Mouse (Mus musculus) midbrain, embryonic 15.5 days (tissue): ENCODE results near the gene Ina. TPM values are rescaled to one million over a fixed set of nuclear protein-coding genes. Genes with fewer than 3 reads are reported as not detected.
"Not testable (repeated sequence)": the region's sequence is repeated elsewhere in the genome, so short reads cannot be mapped to it uniquely, and the experiment has no call there.

Source experiments
- ATAC-seq: fragments of 200-750 bp; cut with Nextera tagmentation; replicated peaks from 2 replicates; pipeline ENCODE4 v1.8.0; 2017; ENCODE audit warnings: moderate TSS enrichment
- H3K27ac ChIP-seq: fragments of 300-500 bp; sonication (generic); 2 replicates; pipeline ENCODE4 v1.5.1; 2015; ENCODE audit warnings: mild to moderate bottlenecking, inconsistent platforms
- H3K27me3 ChIP-seq: fragments of 300-500 bp; sonication (generic); replicated peaks from 2 replicates; pipeline ENCODE4 v1.6.1; 2015; ENCODE audit warnings: inconsistent platforms
- H3K36me3 ChIP-seq: fragments of 300-500 bp; sonication (generic); replicated peaks from 2 replicates; pipeline ENCODE4 v1.6.1; 2015; ENCODE audit warnings: inconsistent platforms
- H3K4me1 ChIP-seq: fragments of 300-500 bp; sonication (generic); 2 replicates; pipeline ENCODE4 v1.6.1; 2015; ENCODE audit warnings: inconsistent platforms
- H3K4me2 ChIP-seq: fragments of 300-500 bp; sonication (generic); 2 replicates; pipeline ENCODE4 v1.6.1; 2015; ENCODE audit warnings: inconsistent platforms, mild to moderate bottlenecking, moderate library complexity
- H3K4me3 ChIP-seq: fragments of 300-500 bp; sonication (generic); 2 replicates; pipeline ENCODE4 v1.5.1; 2015; ENCODE audit warnings: mild to moderate bottlenecking, inconsistent platforms
- H3K9ac ChIP-seq: fragments of 300-500 bp; sonication (generic); 2 replicates; pipeline ENCODE4 v1.6.1; 2015; ENCODE audit warnings: mild to moderate bottlenecking, inconsistent platforms
- H3K9me3 ChIP-seq: fragments of 300-500 bp; sonication (generic); 2 replicates; pipeline ENCODE4 v1.6.1; 2016; ENCODE audit warnings: inconsistent platforms
- WGBS: fragments of 180-500 bp; shearing (Covaris S2); methylation state at CpG from one replicate; pipeline ENCODE4 v1.1.7; 2015; ENCODE audit warnings: mixed read lengths; 5-methylcytosine and 5-hydroxymethylcytosine counted together
- polyA plus RNA-seq: library from polyadenylated mRNA; unstranded; fragments of >200 nt; fragmentation: Nextera tagmentation; extraction: Ambion mirVana; gene quantifications from 2 replicates; pipeline ENCODE4 v1.2.1, GENCODE M21; 2015

The Ina gene
- polyA plus RNA-seq, 1 experiment from 2014 or later = 592 TPM

DNA sequence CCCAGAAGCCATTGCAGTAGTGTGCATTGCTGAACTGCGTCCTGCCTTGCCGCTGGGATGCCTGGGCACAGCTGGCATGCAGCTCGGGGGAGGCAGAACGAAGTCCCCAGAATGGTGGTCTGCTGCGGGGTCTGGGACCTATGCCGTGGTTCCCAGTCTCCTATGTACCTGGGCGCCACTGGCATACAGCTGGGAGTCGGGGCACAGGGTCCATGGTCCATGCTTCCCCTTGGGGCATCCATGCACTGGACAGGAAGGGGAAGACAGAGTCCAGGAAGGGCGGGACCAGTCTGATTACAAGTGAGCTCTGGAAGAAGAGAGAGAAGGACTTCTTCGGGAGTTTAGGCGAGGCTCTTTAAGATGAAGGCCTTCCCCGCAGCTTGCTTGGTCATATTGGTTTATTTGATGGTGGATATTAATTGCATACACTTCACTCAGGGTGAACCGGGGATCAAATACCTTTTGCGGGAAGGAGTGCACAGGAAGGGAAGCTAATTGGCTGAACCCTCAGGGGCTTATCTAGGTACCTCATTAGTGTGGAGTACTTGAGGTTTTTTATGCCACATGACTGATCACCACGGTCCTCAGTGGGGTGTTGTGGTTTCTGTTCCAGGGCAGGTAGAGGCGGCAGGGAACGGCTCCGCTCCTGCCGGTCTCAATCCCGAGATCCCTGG, 24.9 kb upstream of the Ina start:
- 73% methylated on average over 20 of the region's 20 CpGs for WGBS
- Histone ChIP-seq H3K36me3 (no peaks in the 10 kb centered on the region), H3K4me3 (no peak overlapping the region), H3K27ac (no peak overlapping the region), H3K27me3 (no peaks in the 10 kb centered on the region), H3K4me1 (0 out of 2 replicates have a peak, but pooled peaks cover 5% of the 10 kb centered on the region), H3K4me2 (no peak overlapping the region), H3K9ac (no peak overlapping the region), H3K9me3 (no peaks in the 10 kb centered on the region)
- no peak for ATAC-seq

DNA sequence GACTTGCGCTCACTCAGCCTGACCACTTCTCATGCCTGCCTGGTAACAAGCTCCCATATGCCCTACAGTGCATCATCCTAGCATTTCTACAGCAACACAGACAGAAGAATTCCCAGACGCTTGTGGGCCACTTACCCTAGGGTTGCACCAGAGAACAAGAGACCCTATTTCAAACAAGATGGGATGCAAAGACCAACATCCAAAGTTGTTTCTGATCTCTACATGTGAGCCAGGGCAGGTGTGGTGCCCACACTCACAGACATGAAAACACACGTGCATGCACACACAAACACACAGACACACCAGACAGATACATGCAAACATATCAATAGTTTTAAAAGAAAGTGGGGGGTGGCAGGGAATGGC, 24.4 kb upstream of the Ina start:
- H3K4me1 ChIP-seq = 0 out of 2 replicates have a peak, but pooled peaks cover 5% of the 10 kb centered on the region
- ATAC-seq = no peak

GRCm38 (mm10) chr19:46990625-46991024, 23.9 kb upstream of the Ina start:
- 76% methylated on average over 8 of the region's 8 CpGs for WGBS
- H3K27ac ChIP-seq, H3K9ac ChIP-seq, H3K4me2 ChIP-seq, H3K36me3 ChIP-seq, H3K4me1 ChIP-seq, ATAC-seq, H3K27me3 ChIP-seq, H3K4me3 ChIP-seq, H3K9me3 ChIP-seq: not testable (repeated sequence)

More for the DNA sequence above, 24.4 kb upstream of the Ina start:
- Histone ChIP-seq H3K4me3 (no peak overlapping the region), H3K9me3 (no peaks in the 10 kb centered on the region), H3K27ac (no peak overlapping the region), H3K9ac (no peak overlapping the region), H3K4me2 (no peak overlapping the region), H3K27me3 (no peaks in the 10 kb centered on the region), H3K36me3 (no peaks in the 10 kb centered on the region)
- WGBS = 85% methylated on average over 3 of the region's 3 CpGs

DNA sequence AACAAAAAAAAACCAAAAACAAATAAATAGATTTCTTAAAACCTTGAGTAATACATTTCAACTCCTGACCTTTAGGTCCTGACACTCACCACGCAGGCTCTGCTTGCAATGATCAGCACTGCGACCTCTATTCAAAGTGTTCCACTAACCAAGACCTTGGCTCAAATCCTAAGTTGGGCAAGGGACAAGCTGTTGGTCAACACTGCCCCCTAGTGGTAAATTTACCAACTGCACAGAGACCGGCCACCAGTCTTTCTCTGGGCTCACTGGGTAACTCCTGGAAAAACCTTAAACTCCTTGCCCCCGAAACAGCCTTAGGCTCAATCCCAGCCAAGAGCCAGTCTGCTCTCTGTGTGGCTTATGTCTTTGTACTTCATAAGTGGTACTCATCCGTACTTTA, 23.4 kb upstream of the Ina start:
- no peak overlapping the region for H3K9ac ChIP-seq
- no peak overlapping the region for H3K4me3 ChIP-seq
- no peak for ATAC-seq
- H3K9me3 ChIP-seq = no peaks in the 10 kb centered on the region
- no peaks in the 10 kb centered on the region for H3K36me3 ChIP-seq
- H3K27ac ChIP-seq = no peak overlapping the region
- no peak overlapping the region for H3K4me2 ChIP-seq
- WGBS = 12% methylated on average over 5 of the region's 5 CpGs
- 0 out of 2 replicates have a peak, but pooled peaks cover 5% of the 10 kb centered on the region for H3K4me1 ChIP-seq
- no peaks in the 10 kb centered on the region for H3K27me3 ChIP-seq

DNA sequence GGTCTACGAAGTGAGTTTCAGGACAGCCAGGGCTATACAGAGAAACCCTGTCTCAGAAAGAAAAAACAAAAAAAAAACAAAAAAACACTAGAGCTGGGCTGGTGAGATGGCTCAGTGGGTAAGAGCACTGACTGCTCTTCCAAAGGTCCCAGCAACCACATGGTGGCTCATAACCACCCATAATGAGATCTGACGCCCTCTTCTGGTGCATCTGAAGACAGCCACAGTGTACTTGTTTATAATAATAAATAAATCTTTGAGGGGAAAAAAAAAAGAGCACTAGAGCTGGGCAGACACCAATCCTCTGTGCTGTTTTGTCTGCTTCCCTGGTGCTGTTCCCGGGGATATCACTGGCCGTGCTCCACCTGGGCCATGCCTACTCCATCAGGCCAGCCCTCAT, 22.2 kb upstream of the Ina start:
- WGBS = 73% methylated on average over 4 of the region's 4 CpGs
- H3K4me1 ChIP-seq, ATAC-seq, H3K9ac ChIP-seq, H3K27me3 ChIP-seq, H3K36me3 ChIP-seq, H3K4me2 ChIP-seq, H3K27ac ChIP-seq, H3K4me3 ChIP-seq, H3K9me3 ChIP-seq: not testable (repeated sequence)

DNA sequence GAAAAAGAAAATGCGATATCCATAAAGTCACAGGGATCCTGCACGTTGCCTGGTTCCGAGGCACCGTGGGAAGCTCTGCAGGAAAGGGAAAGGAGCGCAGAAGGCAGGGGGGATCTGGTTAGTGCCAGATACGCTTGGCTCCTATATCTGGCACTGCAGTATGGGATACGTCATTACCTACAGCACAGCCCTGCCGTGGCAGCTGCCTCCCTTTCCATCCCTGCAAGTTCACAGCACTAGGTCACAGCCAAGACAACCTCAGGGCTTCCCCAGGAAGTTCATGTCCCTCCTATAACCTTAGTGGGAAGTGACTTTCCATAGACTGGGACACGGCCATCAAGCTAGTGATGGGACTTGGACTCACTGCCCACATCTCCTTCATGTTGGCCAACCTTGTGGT, 18.4 kb upstream of the Ina start:
- no peak overlapping the region for H3K4me3 ChIP-seq
- ATAC-seq = no peak
- no peak overlapping the region for H3K9ac ChIP-seq
- H3K4me2 ChIP-seq = no peak overlapping the region
- H3K9me3 ChIP-seq = no peaks in the 10 kb centered on the region
- H3K4me1 ChIP-seq = no peaks in the 10 kb centered on the region
- WGBS = 84% methylated on average over 9 of the region's 9 CpGs
- H3K27me3 ChIP-seq = no peaks in the 10 kb centered on the region
- H3K36me3 ChIP-seq = no peaks in the 10 kb centered on the region
- H3K27ac ChIP-seq = no peak overlapping the region

- Histone ChIP-seq H3K9me3 (no peaks in the 10 kb centered on the region), H3K27me3 (no peaks in the 10 kb centered on the region), H3K9ac (no peak overlapping the region), H3K4me3 (no peak overlapping the region), H3K4me2 (no peak overlapping the region), H3K4me1 (no peaks in the 10 kb centered on the region), H3K36me3 (no peaks in the 10 kb centered on the region), H3K27ac (no peak overlapping the region)
- ATAC-seq = no peak
- WGBS = 79% methylated on average over 8 of the region's 8 CpGs
Observed at GRCm38 (mm10) chr19:46998168-46998870, 16.2 kb upstream of the Ina start.

- ATAC-seq = no peak
- H3K27ac ChIP-seq = no peak overlapping the region
- H3K27me3 ChIP-seq = no peaks in the 10 kb centered on the region
- H3K4me1 ChIP-seq = no peaks in the 10 kb centered on the region
- H3K4me2 ChIP-seq = no peak overlapping the region
- WGBS = 86% methylated on average over 4 of the region's 4 CpGs
- no peak overlapping the region for H3K4me3 ChIP-seq
- H3K9me3 ChIP-seq = no peaks in the 10 kb centered on the region
- no peaks in the 10 kb centered on the region for H3K36me3 ChIP-seq
- no peak overlapping the region for H3K9ac ChIP-seq
Observed at GRCm38 (mm10) chr19:46998953-46999352, 15.5 kb upstream of the Ina start.

DNA sequence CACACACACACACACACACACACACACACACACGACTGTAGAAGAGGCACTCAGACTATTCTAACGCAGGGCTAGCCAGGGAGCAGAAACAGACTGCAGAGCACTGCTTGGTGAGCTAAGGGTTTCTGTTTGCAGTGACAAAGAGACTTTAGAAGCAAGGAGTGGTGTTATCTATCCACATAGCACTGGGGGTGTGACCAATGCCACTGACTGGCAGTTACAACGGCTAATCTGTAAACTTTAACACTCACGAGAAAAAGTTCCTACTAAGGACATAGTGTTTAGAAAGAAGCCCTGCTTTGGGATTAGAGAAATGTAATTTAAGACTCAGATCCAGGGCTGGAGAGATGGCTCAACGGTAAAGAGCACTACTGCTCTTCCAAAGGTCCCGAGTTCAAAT, 14.7 kb upstream of the Ina start:
- Histone ChIP-seq H3K4me2 (no peak overlapping the region), H3K4me1 (no peaks in the 10 kb centered on the region), H3K27ac (no peak overlapping the region), H3K9ac (no peak overlapping the region), H3K4me3 (no peak overlapping the region), H3K9me3 (no peaks in the 10 kb centered on the region), H3K27me3 (no peaks in the 10 kb centered on the region), H3K36me3 (no peaks in the 10 kb centered on the region)
- WGBS = 89% methylated on average over 6 of the region's 6 CpGs
- ATAC-seq = no peak

- WGBS = 86% methylated on average over 3 of the region's 3 CpGs
- not testable (repeated sequence) for H3K4me2 ChIP-seq, H3K9me3 ChIP-seq, H3K36me3 ChIP-seq, H3K4me3 ChIP-seq, H3K27ac ChIP-seq, H3K4me1 ChIP-seq, H3K27me3 ChIP-seq, H3K9ac ChIP-seq, ATAC-seq
Observed at GRCm38 (mm10) chr19:47000357-47000756, 14.1 kb upstream of the Ina start.

DNA sequence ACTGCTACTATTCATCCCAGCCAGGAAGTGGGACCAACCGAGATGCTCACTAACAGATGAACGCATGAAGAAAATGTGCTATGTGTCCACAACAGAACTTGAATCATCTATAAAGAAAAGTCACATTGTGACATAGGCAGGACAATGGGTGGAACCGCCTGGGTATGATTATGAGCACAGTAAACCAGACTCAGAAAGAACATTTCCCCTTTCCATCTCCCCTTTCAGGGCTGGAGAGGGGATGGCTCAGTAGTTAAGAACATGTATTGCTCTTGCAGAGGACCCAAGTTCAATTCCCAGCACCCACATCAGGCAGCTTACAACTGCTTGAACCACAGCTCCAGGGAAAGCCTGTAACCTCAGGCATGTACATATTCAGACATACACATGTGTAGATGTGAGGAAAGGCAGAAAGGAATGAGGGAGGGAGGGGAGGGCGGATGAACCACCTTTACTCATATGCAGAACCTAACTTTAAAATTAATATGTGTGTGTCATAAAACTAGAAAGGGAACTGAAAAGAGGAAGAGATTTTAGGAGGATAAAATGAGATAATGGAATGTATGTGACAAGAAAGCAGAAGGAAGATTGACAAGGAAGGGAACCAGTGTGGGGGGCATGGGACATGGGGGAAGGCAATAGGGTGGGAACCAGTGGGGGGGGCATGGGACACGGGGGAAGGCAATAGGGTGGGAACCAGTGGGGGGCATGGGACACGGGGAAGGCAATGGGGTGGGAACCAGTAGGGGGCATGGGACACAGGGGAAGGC, 10.6 kb upstream of the Ina start:
- H3K4me2 ChIP-seq = no peak overlapping the region
- no peaks in the 10 kb centered on the region for H3K4me1 ChIP-seq
- no peak overlapping the region for H3K9ac ChIP-seq
- H3K27me3 ChIP-seq = no peaks in the 10 kb centered on the region
- ATAC-seq = no peak
- 79% methylated on average over 6 of the region's 6 CpGs for WGBS
- H3K36me3 ChIP-seq = no peaks in the 10 kb centered on the region
- H3K4me3 ChIP-seq = no peak overlapping the region
- H3K27ac ChIP-seq = no peak overlapping the region
- H3K9me3 ChIP-seq = no peaks in the 10 kb centered on the region

GRCm38 (mm10) chr19:47005873-47006272, 8.6 kb upstream of the Ina start:
- no peak for ATAC-seq
- Histone ChIP-seq H3K27me3 (no peaks in the 10 kb centered on the region), H3K4me1 (no peaks in the 10 kb centered on the region), H3K27ac (no peak overlapping the region), H3K4me2 (no peak overlapping the region), H3K9me3 (no peaks in the 10 kb centered on the region), H3K4me3 (no peak overlapping the region), H3K36me3 (no peaks in the 10 kb centered on the region), H3K9ac (no peak overlapping the region)
- 69% methylated on average over 5 of the region's 5 CpGs for WGBS
